Mouse (Mus musculus): ENCODE measurements around the gene Laptm5. TPM values are rescaled to one million over a fixed set of nuclear protein-coding genes. Genes with fewer than 3 reads are reported as not detected.

Gene Laptm5
- 420 to 631 TPM (median 540 TPM) in 3 replicates for total RNA-seq (2017)

DNA sequence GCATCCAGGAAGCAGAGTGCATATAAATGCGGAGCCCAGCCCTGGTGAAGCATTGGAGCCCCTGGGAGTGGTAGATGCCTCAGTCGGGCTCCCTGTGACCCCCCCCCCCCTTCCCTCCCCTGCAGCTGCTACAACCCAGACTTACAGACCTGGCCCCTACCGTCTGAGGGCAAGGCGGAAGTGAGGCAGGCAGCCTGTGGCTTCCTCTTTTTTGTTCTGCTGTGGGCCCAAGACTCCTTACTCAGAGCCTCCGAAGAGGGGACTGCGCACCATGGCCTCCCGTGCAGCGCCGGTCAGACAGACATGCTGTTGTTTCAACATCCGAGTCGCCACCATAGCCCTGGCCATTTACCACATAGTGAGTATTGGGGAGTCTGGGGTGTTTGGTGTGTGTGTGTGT, at the start of gene Laptm5:
TSS of gene Laptm5 (plus strand) at position 49 of the 400 bp plus-strand sequence.
- ATAC-seq (replicated peaks; ENCODE audit: insufficient number of reproducible peaks, low FRiP score, low TSS enrichment, poor library complexity, severe bottlenecking) = peak; percentile 64

DNA sequence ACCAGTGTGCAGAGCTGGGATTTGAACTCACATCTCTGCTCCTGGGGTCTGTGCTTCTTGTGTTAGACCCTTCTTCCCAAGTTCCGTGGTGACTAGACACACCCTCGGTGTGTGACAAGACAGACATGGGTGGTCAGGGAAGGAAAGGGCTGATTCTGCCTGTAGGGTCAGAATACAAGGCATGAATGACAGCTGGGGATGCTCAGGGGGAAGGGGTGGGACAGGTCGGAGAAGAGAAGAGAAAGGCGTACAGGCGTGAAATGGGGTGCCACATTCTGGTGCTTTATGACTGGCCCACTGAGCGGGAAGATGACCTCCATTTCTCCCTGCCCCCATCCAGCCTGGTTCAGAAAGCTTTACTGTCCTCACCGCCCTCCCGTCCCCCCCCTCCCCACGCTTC, 47.5 kb upstream of the Laptm5 start:
- ATAC-seq (replicated peaks; ENCODE audit: insufficient number of reproducible peaks, low FRiP score, low TSS enrichment, poor library complexity, severe bottlenecking) = no peak

DNA sequence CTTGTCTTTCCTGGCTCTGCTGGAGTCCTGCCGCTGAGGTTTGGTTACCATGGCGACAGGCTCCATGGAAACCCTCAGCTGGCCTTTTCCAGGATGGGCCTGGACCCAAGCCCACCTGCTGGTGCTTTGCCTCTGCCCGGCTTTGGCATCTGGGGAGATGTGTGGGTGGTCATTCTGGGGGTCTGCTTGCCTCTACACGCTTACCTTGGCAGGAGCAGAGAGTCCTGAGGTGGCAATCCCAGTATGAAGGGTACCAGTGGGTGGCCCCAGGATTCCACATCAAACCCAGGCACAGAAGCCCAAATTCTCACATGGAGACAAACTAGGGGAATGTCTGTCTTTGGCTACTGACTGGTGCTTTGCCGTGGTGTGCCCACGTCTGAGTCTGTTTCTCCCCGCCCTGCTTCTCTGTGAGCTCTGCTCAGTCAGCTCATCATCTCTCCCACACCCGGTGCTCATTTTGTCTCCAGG, 47.0 kb upstream of the Laptm5 start:
- ATAC-seq (replicated peaks; ENCODE audit: insufficient number of reproducible peaks, low FRiP score, low TSS enrichment, poor library complexity, severe bottlenecking) = no peak

DNA sequence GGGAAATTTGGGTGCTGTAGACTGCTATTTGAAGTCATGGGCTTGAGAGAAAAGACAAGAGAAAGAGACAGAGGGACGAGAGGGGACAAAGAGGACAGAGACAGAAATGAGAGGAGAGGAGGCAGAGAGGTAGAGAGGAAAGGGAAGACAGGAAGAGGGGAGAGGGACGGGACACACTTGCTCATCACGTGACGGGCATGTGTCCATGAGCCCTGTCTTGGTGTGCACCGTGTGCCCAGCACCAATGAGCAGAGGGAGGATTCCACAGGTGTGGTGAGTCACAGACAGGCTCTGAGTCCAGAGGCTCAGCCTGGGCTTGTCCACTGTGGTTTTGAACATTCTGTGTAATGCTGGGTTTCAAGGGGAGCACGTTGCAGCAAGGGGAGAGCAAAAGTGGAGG, 45.0 kb upstream of the Laptm5 start:
- ATAC-seq (replicated peaks; ENCODE audit: insufficient number of reproducible peaks, low FRiP score, low TSS enrichment, poor library complexity, severe bottlenecking) = no peak

GRCm38 (mm10) chr4:130868803-130869202, 44.1 kb upstream of the Laptm5 start:
- no peak for ATAC-seq (replicated peaks; ENCODE audit: insufficient number of reproducible peaks, low FRiP score, low TSS enrichment, poor library complexity, severe bottlenecking)

- no peak for ATAC-seq (replicated peaks; ENCODE audit: insufficient number of reproducible peaks, low FRiP score, low TSS enrichment, poor library complexity, severe bottlenecking)
These were observed 40.5 kb upstream of the Laptm5 start for GRCm38 (mm10) chr4:130872414-130872813.

GRCm38 (mm10) chr4:130873440-130873839, 39.5 kb upstream of the Laptm5 start:
- ATAC-seq (replicated peaks; ENCODE audit: insufficient number of reproducible peaks, low FRiP score, low TSS enrichment, poor library complexity, severe bottlenecking) = no peak

- no peak for ATAC-seq (replicated peaks; ENCODE audit: insufficient number of reproducible peaks, low FRiP score, low TSS enrichment, poor library complexity, severe bottlenecking)
These were observed 38.3 kb upstream of the Laptm5 start for GRCm38 (mm10) chr4:130874601-130875000.

- no peak for ATAC-seq (replicated peaks; ENCODE audit: insufficient number of reproducible peaks, low FRiP score, low TSS enrichment, poor library complexity, severe bottlenecking)
These were observed 36.8 kb upstream of the Laptm5 start for GRCm38 (mm10) chr4:130876016-130876726.

- peak; percentile 72 for ATAC-seq (replicated peaks; ENCODE audit: insufficient number of reproducible peaks, low FRiP score, low TSS enrichment, poor library complexity, severe bottlenecking)
These were observed 34.5 kb upstream of the Laptm5 start for GRCm38 (mm10) chr4:130878273-130879047.

GRCm38 (mm10) chr4:130879048-130879384, 33.9 kb upstream of the Laptm5 start:
- ATAC-seq (replicated peaks; ENCODE audit: insufficient number of reproducible peaks, low FRiP score, low TSS enrichment, poor library complexity, severe bottlenecking) = no peak

GRCm38 (mm10) chr4:130881336-130881735, 31.6 kb upstream of the Laptm5 start:
- no peak for ATAC-seq (replicated peaks; ENCODE audit: insufficient number of reproducible peaks, low FRiP score, low TSS enrichment, poor library complexity, severe bottlenecking)

DNA sequence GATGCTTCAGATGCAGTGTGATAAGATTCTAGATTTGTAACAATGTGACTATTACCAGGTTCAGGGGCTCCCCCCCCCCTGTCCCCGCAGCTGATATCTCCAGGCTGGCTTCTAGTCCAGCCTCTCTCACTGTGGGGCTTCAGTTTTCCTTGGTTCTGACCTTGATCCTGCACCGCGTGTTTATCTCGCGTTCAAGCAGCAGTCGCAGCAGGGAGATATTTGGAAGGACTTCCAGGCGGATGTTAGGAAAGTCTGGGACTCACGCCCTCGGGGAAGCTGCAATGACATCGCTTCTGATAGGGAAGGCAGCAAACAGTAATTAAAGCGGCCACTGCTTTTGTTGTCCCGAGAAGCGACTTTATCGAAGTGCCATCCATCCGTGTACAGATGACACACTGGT, 30.2 kb upstream of the Laptm5 start:
- ATAC-seq (replicated peaks; ENCODE audit: insufficient number of reproducible peaks, low FRiP score, low TSS enrichment, poor library complexity, severe bottlenecking) = no peak

- ATAC-seq (replicated peaks; ENCODE audit: insufficient number of reproducible peaks, low FRiP score, low TSS enrichment, poor library complexity, severe bottlenecking) = no peak
These were observed 28.9 kb upstream of the Laptm5 start for GRCm38 (mm10) chr4:130883820-130884533.

- no peak for ATAC-seq (replicated peaks; ENCODE audit: insufficient number of reproducible peaks, low FRiP score, low TSS enrichment, poor library complexity, severe bottlenecking)
These were observed 25.7 kb upstream of the Laptm5 start for GRCm38 (mm10) chr4:130887148-130887745.

- no peak for ATAC-seq (replicated peaks; ENCODE audit: insufficient number of reproducible peaks, low FRiP score, low TSS enrichment, poor library complexity, severe bottlenecking)
These were observed 23.0 kb upstream of the Laptm5 start for GRCm38 (mm10) chr4:130889777-130890510.

- ATAC-seq (replicated peaks; ENCODE audit: insufficient number of reproducible peaks, low FRiP score, low TSS enrichment, poor library complexity, severe bottlenecking) = no peak
These were observed 22.4 kb upstream of the Laptm5 start for GRCm38 (mm10) chr4:130890511-130890840.

DNA sequence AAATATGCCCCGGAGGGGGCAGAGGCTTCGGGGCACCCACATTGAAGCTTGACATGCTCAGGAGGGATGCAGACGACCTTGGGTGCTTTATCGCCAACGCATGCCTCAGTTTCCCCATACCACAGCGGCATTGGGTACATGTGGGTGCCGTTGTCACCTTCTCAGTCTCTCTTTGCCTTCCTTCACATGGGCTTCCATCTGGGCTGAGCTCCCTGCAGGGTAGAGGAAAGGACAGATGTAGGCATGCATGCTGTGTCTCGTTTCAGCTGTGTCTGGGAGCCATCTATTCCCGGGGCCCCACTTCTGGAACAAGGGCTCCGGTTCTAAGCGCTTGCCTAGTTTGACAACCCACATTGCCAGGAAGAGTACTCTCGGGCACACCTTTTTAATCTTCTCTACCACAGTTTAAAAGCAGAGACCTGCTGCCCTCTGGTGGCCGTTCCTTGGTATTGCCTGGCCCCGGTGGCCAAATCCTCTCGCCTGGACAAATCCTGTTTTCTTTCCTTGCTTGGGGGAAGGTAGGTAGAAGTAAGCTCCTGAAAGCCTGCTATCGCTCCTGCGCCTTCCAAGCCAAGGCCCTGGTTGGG, 20.8 kb upstream of the Laptm5 start:
- peak; percentile 46; the same call in 1 of the 2 replicates for ATAC-seq (replicated peaks; ENCODE audit: insufficient number of reproducible peaks, low FRiP score, low TSS enrichment, poor library complexity, severe bottlenecking)
